Mouse (Mus musculus) gastrocnemius, postnatal 4 days (tissue): ENCODE results near the gene Grid2. TPM values are rescaled to one million over a fixed set of nuclear protein-coding genes. Genes with fewer than 3 reads are reported as not detected.
A peak's percentile ranks its signal among the peaks of the same experiment; 100 is the strongest.
"Not testable (repeated sequence)": the region's sequence is repeated elsewhere in the genome, so short reads cannot be mapped to it uniquely, and the experiment has no call there.

Experiments
- DNase-seq, 2 experiments: peaks; one replicate each; pipeline ENCODE4 v3.0.0; 2021 to 2022; ENCODE audit warnings: low spot score in 2 of 2, mixed read lengths in 2 of 2
- long read RNA-seq, 2 experiments: library from polyadenylated mRNA; stranded (forward); transcript quantifications; one replicate each; pipeline ENCODE4 v2.0.0; 2021
- total RNA-seq, 2 experiments: library from RNA; stranded (reverse); gene quantifications; 2 replicates each; pipeline ENCODE4 v1.2.3; 2021

Gene Grid2
- total RNA-seq, result 1 to 10 TPM; 1.2 to 1.6 TPM
- long read RNA-seq, experiment 1, result 0 reads
- long read RNA-seq, experiment 2, result 0 reads

- peak; percentile 12 to 21 for DNase-seq
Measured at GRCm38 (mm10) chr6:63255826-63256555, at the start of gene Grid2. Gene Grid2 (plus strand): TSS chr6:63255876.

DNA sequence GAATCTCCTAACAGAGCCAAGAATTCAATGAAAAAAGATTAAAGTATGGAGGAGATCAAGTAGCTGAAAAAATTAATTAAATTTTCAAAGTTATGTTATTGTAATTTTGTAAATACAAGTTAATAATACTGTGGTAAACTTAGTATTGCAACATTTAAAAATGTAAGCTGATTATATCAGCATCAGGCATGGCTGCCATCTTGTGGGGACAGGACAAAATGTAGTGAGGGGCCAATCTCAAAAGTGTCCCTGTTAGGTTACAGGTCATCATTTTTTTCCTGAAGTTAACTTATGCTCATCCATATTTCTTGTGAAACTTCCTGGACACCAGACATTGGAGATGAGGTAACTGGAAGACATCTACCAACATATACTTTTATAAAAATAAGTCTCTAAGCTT, 4.9 kb upstream of the Grid2 start:
- DNase-seq, result no peak

- peak; percentile 18 to 21 for DNase-seq
Measured at GRCm38 (mm10) chr6:63256556-63257405, 1.1 kb downstream of the Grid2 start.

- DNase-seq, result peak; percentile 19 to 52
Measured at GRCm38 (mm10) chr6:63257406-63257845, 1.8 kb downstream of the Grid2 start.

GRCm38 (mm10) chr6:63257876-63258275, 2.2 kb downstream of the Grid2 start:
- no peak for DNase-seq

- no peak for DNase-seq
Measured at GRCm38 (mm10) chr6:63259764-63260163, 4.1 kb downstream of the Grid2 start.

DNA sequence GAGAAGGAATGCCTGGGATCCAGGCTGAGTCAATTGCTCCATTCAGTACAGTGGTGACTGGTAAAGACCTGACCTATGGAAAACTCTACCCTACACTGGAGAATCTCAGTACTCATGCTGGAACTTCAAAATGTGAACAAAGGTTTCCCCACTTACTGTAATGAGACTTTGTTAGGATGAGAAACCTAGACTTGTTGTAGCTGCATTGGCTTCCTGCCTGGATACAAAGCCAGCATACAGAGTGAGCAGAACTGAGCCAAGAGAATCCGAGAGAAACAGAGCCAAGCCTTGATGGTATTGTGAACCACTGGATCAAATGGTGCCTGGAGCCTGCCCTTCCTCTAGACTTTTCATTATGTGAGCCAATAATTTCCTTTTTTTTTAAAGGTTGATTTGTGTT, 28.7 kb downstream of the Grid2 start:
- DNase-seq, result no peak

GRCm38 (mm10) chr6:63342438-63343004, 86.8 kb downstream of the Grid2 start:
- DNase-seq, result no peak

GRCm38 (mm10) chr6:63347015-63347414, 91.3 kb downstream of the Grid2 start:
- DNase-seq, result no peak

DNA sequence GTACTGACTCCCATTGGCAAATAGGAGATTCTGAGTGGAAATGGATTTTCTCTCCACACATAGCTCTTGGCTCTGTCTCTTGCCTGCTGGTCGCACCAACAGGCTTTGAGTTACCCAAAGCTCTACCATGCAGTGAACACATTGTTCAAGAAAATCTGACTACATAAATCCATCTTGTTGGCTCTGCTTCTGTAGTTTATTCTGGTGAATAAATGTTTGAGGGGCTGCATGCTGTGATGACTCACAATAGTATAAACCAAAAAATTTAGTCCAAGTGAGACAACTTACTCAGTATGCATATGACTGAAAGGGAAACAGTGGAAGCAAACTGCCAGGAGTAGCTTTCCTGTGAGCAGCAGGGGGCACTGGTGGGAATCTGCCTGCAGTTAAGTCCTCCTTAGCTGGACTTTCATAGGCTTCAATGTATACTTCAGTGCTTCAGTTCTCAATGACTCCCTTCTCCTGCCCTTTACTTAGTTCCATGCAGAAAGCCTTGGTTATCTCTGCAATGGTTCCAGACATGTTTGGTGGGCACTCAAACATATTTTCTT, 125.5 kb downstream of the Grid2 start:
- DNase-seq, result no peak

GRCm38 (mm10) chr6:63401698-63402097, 146.0 kb downstream of the Grid2 start:
- no peak for DNase-seq

GRCm38 (mm10) chr6:63417534-63417933, 161.9 kb downstream of the Grid2 start:
- no peak for DNase-seq

DNA sequence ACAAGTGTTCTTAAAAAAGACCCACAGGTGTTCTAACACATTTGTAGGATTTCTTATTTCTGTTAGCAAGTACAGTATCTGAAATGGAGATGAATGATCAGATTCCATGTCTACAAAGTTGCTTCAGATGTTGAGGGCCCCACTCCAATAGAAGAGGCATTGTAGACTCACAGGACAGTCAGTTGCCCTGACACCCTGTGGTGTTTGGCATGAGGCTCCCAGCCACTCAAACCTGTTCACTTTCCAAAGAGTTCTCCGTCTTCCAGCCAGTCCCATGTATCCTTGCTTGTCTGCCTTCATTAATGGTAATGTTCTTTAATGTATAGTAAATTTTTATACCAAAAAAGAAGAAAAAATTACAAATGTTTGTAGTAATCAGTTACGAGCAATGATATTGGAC, 177.1 kb downstream of the Grid2 start:
- no peak for DNase-seq

DNA sequence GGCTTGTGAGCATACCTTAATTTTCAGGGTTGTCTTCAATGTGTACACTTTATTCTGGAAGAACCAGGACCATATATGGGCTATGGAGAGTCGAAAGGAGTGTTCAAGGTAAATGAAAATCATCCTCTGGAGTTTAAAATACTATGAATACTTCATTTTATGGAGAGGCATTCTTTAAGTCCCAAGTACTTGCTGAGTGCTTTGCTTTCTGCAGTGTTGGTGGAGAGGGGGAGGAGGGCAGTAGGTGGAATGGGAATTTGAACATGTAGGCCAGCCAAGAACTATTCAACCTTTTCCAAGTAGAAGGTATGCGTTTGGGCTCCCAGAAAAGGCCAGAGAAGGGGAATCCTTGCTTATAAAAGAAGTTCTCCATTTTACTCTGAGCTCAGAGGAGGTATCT, 192.5 kb downstream of the Grid2 start:
- no peak for DNase-seq

GRCm38 (mm10) chr6:63482141-63482540, 226.5 kb downstream of the Grid2 start:
- DNase-seq, result no peak

DNA sequence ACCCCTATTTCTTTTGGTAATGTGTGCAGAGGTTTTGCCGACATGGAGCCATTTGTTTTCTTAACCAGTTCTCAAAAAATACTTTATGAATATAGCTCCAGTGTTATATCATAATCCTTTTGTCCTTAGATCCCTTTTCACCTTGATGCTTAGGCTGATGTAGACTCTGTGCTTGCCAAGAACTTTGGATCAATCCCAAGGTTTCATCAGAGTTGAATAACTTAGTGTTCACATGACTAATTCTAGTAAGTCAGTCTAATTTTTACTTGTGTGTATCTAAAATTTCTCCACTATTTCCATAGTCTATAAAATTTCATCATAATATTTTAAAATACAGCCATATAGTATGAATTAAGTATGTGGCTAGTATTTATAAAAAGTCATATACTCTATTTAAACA, 259.3 kb downstream of the Grid2 start:
- no peak for DNase-seq

- DNase-seq, result no peak
Measured at GRCm38 (mm10) chr6:63515957-63516356, 260.3 kb downstream of the Grid2 start.

DNA sequence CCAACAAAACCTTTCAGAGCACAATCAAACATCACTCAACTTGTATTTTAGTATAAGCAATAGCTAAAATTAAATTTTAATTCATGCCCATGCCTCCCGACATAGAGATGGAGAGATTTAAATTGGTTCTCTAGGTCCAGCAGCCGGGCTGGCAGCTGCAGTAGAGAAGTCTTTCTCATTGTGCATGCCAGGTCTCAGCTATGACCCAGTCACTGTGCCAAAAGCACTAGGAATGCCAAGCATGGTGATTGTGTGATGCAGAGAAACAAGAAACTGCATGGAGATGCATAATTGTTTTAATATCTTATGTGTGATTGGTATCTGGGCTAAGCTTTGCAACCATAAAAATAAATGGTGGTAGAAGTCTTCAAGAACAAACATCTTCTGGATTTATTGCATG, 276.1 kb downstream of the Grid2 start:
- peak in 1 of 2 experiments; percentile 7 for DNase-seq

- no peak for DNase-seq
Measured at GRCm38 (mm10) chr6:63532901-63533300, 277.2 kb downstream of the Grid2 start.

GRCm38 (mm10) chr6:63547741-63548140, 292.1 kb downstream of the Grid2 start:
- DNase-seq, result no peak

DNA sequence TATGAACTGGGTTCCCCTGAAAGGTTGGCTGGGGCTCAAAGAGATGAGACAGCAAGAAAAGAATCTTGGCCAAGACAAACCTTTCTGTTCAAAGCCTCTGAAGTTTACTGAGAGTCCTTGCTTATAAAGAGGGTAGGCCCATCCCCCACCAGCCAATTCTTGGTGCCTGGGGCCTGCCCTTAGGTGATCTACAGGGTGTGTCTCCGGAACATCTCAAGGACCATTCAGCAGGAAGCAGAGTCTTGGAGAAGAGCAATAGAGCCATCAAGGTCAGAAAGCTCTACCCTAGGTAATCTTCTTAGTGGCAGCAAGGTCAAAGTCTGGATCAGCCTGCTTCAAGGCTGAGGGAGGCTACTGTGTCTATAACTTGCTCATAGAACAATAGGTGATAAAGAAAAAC, 313.1 kb downstream of the Grid2 start:
- DNase-seq, result not testable (repeated sequence)

- no peak for DNase-seq
Measured at GRCm38 (mm10) chr6:63590681-63591080, 335.0 kb downstream of the Grid2 start.
